Mouse (Mus musculus): ENCODE measurements around the gene Sapcd1.

GRCm38 (mm10) chr17:35064951-35065947 is 37.4 kb upstream of the Sapcd1 start, which contains the start of gene Ly6g6c:
- TF ChIP-seq CTCF (IDR thresholded peaks at IDR 0.05; ENCODE audit: low read depth) = no peak
- TF ChIP-seq EP300 (IDR thresholded peaks at IDR 0.05; ENCODE audit: low read depth) = no peak

Measured in liver, postnatal 0 days (tissue).